Mouse (Mus musculus): Measurements from ENCODE around the gene Mospd3. TPM values are rescaled to one million over a fixed set of nuclear protein-coding genes. Genes with fewer than 3 reads are reported as not detected.

The Mospd3 gene
- 10 to 100 TPM; 38.8 to 43.1 TPM for total RNA-seq (2021)

DNA sequence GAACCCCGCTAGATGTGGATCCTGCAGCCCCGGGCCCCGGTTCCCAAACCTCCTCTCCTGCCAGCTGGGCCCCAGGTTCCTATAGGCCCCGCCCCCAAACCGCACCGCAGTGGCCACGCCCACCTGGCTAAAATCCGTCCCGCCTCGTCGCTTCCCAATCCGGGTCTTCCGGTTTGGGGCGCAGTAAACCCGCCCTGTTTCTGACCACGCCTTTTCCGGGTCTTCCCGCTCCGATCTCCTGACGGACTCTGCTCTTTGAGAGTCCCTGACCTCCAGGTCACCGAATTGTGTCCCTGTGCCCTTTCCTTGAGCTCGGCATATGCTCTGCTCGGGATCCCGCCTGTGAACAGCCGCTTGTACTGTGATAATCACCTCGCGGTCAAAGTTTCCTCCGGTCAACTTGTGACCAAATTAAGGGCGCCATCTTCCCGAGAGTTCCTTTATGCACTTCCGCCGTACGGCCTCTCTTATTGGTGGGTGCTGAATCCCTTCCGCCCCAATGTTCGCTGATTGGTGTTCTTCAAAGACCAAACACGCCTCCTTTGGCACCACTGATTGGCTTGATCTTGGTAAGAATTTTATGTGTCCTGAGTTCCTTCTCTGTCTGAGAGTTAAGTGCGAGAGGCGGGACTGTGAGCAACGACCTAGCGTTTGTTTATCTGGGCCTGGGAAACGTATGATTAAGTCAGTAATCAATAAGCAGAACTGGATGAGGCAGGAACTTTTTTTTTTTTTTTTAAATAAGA is at the start of gene Mospd3:
Gene Mospd3 (minus strand): TSS at position 440 of the 746 bp plus-strand sequence.
- DNase-seq (ENCODE audit: extremely low spot score in 1 of 2, low spot score in 2 of 2) = peak; percentile 95 to 96
- intact Hi-C loops (cut with DNase I) = no loop called here

GRCm38 (mm10) chr5:137649669-137650571 is 49.1 kb upstream of the Mospd3 start:
- intact Hi-C loops (cut with DNase I) = loop anchor here (10.0 kb wide), 1 partner anchor 135 kb away; the partner anchor contains the start of gene Gigyf1
- no peak for DNase-seq (ENCODE audit: extremely low spot score in 1 of 2, low spot score in 2 of 2)

DNA sequence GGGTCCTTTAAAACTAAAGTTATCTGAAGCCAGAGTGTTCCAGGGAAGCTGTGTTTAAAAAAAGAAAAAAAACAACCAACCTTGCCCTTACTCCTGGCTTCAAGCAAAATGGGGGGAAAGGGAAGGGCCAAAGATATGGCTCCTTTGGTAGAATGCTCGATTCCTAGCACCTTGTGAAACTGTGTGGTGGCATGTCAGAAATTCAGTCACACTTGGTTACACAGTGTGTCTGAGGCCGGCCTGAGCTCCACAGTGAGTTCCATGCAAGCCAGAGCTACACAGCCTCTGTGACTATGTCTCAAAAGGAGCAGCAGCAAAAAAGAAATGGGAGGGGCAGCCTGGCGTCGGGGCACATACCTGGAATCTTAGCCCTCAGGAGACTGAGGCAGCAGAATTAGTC is 48.4 kb upstream of the Mospd3 start:
- DNase-seq (ENCODE audit: extremely low spot score in 1 of 2, low spot score in 2 of 2) = no peak
- intact Hi-C loops (cut with DNase I) = no loop called here

DNA sequence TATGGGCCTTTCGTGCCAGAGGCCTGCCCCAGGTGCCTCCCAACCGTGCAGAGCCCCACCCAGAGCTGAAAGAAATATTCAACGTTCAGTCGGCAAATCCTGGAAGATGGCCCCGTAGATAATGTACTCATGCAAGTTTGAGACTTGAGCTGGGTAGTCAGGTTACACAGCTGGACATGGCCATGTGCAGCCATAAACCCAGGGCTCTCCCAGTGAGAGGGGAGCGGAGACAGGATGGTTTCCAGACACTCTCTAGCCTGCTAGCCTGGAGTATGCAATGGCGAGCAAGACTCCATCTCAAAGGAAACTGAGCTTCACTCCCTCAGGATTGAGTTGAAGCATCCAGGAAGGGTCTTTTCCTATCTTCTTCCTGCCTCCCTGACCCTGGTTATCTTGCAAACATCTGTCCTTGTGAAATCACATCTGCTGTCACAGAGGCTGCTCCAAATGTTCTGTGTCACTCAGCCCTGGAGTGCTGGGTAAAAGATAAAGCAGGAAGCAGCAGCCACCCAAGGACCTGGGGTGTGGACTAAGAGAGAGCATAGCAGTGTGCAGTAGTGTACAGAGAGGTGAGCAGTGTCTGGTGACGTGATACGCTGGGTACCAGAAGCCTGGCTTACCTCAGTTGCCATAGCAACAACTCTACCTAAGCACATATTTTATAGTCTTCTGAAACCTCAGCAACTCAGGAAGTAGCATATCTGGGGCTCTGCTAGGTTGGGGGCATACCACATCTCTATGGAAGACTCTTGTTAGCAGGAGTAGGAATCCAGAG is 47.2 kb upstream of the Mospd3 start:
- intact Hi-C loops (cut with DNase I) = no loop called here
- no peak for DNase-seq (ENCODE audit: extremely low spot score in 1 of 2, low spot score in 2 of 2)

- no peak for DNase-seq (ENCODE audit: extremely low spot score in 1 of 2, low spot score in 2 of 2)
- intact Hi-C loops (cut with DNase I) = no loop called here
These were observed 44.8 kb upstream of the Mospd3 start, which contains the start of gene Irs3 for GRCm38 (mm10) chr5:137645652-137646091. Irs3 (minus strand) TSS chr5:137645714.

GRCm38 (mm10) chr5:137645091-137645651 is 44.3 kb upstream of the Mospd3 start:
- intact Hi-C loops (cut with DNase I) = no loop called here
- no peak for DNase-seq (ENCODE audit: extremely low spot score in 1 of 2, low spot score in 2 of 2)

- DNase-seq (ENCODE audit: extremely low spot score in 1 of 2, low spot score in 2 of 2) = no peak
- intact Hi-C loops (cut with DNase I) = no loop called here
These were observed 43.6 kb upstream of the Mospd3 start for GRCm38 (mm10) chr5:137644484-137644883.

GRCm38 (mm10) chr5:137642886-137643285 is 42.0 kb upstream of the Mospd3 start:
- no peak for DNase-seq (ENCODE audit: extremely low spot score in 1 of 2, low spot score in 2 of 2)
- intact Hi-C loops (cut with DNase I) = no loop called here

GRCm38 (mm10) chr5:137641054-137641453 is 40.2 kb upstream of the Mospd3 start, which contains the start of gene Sap25:
Sap25 (plus strand) TSS chr5:137641334.
- intact Hi-C loops (cut with DNase I) = no loop called here
- DNase-seq (ENCODE audit: extremely low spot score in 1 of 2, low spot score in 2 of 2) = peak in 1 of 2 experiments; percentile 53

GRCm38 (mm10) chr5:137639472-137639871 is 38.6 kb upstream of the Mospd3 start:
- DNase-seq (ENCODE audit: extremely low spot score in 1 of 2, low spot score in 2 of 2) = no peak
- intact Hi-C loops (cut with DNase I) = no loop called here

DNA sequence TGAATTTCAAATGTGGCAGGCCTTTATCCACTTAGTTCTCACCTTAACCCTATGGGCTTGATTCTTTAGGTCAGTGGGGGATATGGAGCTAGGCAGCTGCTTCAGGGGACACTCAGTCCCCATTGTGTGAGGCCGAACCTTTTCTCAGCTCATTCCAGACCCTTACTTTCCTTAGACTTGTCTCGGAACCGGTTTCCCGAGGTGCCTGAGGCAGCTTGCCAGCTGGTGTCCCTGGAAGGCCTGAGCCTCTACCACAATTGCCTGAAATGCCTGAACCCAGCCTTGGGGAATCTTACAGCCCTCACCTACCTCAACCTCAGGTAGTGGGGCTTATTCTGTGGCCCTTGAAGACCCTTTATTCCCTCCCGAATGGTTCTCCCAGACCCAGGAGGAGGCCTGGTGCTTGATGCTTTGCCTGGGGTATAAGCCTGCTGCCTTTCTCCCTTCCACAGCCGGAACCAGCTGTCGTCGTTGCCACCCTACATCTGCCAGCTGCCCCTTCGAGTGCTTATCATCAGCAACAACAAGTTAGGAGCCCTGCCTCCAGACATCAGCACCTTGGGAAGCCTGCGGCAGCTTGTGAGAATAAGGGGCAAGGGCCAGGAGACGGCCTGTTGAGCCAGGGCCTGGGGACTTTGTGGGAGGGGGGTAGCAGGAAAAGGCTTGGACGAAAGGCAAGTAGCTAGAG is 32.7 kb upstream of the Mospd3 start:
- peak in 1 of 2 experiments; percentile 39 for DNase-seq (ENCODE audit: extremely low spot score in 1 of 2, low spot score in 2 of 2)
- intact Hi-C loops (cut with DNase I) = no loop called here

DNA sequence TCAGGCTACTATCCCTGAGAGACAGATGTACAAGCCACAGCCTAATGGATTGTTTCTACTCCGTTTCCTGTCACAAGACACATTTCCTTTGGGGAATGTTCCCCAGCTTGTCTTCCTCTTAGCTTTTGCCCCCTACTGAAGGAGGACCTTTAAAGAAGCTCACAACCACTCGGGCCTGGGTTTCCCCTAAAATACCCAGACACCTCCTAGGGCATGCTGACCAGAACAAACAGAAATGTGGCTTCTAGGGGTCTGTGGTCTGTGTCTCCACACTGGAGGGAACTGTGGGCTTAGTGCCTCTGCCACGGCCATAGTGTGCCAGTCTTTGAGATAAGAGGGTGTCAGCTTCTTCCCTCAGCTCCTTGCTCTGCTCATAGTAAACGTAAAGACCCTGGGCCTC is 30.7 kb upstream of the Mospd3 start:
- intact Hi-C loops (cut with DNase I) = no loop called here

DNA sequence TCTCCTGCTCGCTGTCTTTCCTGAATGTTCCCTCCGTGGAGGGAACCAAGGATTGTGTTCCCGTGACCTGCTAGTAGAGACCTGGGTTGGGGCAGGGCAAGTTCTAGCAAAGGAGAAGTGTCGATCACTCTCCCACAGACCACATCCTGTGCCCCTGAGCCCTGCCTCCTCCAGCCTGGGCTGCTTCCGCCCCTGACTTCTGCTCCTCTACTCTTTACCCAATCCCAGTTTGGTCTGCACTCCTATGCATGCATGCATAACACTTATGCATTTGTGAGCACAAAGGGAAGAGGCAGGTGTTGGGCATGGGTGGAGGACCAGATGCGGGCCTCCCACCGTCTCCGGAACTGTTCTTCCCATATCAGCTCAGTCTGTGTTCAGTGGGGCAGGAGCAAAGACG is 30.3 kb upstream of the Mospd3 start:
- intact Hi-C loops (cut with DNase I) = no loop called here
- peak in 1 of 2 experiments; percentile 68 for DNase-seq (ENCODE audit: extremely low spot score in 1 of 2, low spot score in 2 of 2)

More for the DNA sequence above, 30.7 kb upstream of the Mospd3 start:
- DNase-seq (ENCODE audit: extremely low spot score in 1 of 2, low spot score in 2 of 2) = no peak

DNA sequence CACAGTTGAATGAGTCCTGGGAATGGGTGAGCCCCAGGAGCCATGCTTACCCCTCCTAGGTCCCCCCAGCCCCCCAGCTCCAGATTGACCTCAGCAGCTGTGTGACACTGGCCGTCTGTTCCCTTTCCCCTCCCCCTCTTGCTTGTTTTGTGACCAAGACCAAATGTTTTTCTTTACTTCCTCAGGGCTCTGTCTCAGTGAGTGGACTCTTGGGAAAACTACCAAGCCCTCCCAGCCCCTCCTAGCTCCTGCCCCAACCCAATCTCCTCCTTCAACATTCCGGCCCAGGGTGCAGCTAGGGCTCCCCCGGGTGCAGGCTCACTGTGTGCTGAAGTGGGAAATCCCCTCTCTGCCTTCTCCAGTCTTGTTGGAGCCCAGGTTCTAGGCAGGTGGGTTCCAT is 29.7 kb upstream of the Mospd3 start:
- intact Hi-C loops (cut with DNase I) = no loop called here
- peak in 1 of 2 experiments; percentile 67 for DNase-seq (ENCODE audit: extremely low spot score in 1 of 2, low spot score in 2 of 2)

- intact Hi-C loops (cut with DNase I) = no loop called here
- peak in 1 of 2 experiments; percentile 56 for DNase-seq (ENCODE audit: extremely low spot score in 1 of 2, low spot score in 2 of 2)
These were observed 29.2 kb upstream of the Mospd3 start for GRCm38 (mm10) chr5:137629906-137630545.

DNA sequence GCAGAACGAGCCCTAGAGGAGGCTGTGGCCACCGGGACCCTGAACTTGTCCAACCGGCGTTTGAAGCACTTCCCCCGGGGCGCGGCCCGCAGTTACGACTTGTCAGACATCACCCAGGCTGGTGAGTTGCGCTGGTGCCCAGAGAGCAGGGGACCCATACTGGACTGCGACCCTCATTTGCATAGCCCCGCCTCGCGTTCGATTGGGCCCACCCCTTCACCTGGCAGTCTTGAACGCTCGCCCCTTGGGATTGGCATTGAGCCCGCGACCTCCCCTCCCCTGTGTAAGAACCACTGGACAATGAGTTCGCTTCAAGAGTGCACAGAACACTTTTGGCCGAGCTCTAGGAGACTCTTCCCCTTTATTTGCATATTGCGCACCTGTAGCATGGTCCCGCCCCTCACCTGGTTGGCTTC is 28.5 kb upstream of the Mospd3 start:
- peak; percentile 41 to 79 for DNase-seq (ENCODE audit: extremely low spot score in 1 of 2, low spot score in 2 of 2)
- intact Hi-C loops (cut with DNase I) = no loop called here

GRCm38 (mm10) chr5:137628498-137629305 is 27.8 kb upstream of the Mospd3 start, which contains the start of the genes Fbxo24, Lrch4 and Gm20605:
Fbxo24 (minus strand) TSS chr5:137629002.
Lrch4 (plus strand) TSS chr5:137629121.
Gm20605 (plus strand) TSS chr5:137629175.
- intact Hi-C loops (cut with DNase I) = no loop called here
- DNase-seq (ENCODE audit: extremely low spot score in 1 of 2, low spot score in 2 of 2) = peak; percentile 99

Data from left cerebral cortex, postnatal 10 days (tissue).